Mouse (Mus musculus) layer of hippocampus, adult 18-20 months (tissue): ENCODE measurements around the gene Tbc1d30. TPM values are rescaled to one million over a fixed set of nuclear protein-coding genes. Genes with fewer than 3 reads are reported as not detected.

Experiments
- DNase-seq, 2 experiments: peaks; one replicate each; pipeline ENCODE4 v3.0.0; 2022; ENCODE audit warnings: low spot score in 2 of 2
- total RNA-seq, 2 experiments: library from RNA; stranded (reverse); gene quantifications; 2 replicates each; pipeline ENCODE4 v1.2.3; 2021

The Tbc1d30 gene
- total RNA-seq, 2 experiments from 2014 or later: 38.8 to 40.3 TPM

DNA sequence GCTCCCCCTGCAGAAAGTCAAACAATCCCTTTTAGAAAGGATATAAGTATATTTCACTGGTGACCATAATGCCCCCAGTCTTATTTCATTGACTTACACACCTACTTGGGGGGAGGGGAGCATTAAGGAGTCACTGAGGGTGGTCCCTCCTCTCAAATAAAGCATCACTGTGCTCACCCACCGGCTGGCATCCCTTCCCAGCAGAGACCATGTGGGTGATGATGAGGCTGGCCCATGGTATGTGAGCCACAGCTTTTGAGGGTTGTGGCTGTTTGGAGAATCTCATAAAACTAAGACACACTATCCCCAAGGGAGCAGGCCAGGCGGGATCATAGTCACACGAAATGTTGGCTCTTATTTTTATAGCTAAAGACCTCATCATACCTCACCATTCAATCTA, 116.6 kb downstream of the Tbc1d30 start:
- DNase-seq: no peak

DNA sequence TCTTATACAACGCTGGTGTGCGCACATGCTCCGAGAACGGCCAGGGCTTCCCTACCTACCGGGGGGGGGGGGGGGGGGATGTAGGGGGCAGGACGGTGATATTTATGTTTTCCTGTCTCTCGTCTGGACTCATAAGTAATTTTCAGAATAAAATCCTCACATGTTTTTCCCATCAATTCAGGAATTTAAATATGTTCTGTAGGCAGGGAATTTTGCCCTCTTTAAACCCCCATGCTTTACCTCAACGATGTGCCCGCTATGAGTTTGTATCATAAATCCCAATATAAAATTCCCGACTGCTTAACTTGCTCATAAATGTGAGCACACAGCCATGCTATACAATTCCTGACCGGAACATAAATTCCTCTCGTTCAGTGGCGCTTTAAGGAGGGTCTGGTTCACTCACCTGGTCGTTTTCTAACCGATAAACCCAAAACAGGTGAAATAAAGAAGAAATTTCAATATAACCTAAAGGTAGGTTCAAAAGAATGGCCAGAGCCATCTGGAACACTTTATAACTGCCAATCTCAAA, 122.6 kb downstream of the Tbc1d30 start:
- no peak for DNase-seq

GRCm38 (mm10) chr10:121227988-121228409, 123.1 kb downstream of the Tbc1d30 start:
- no peak for DNase-seq

GRCm38 (mm10) chr10:121227403-121227802, 123.7 kb downstream of the Tbc1d30 start:
- no peak for DNase-seq

GRCm38 (mm10) chr10:121225636-121226035, 125.4 kb downstream of the Tbc1d30 start:
- DNase-seq: no peak

- DNase-seq: no peak
Measured at GRCm38 (mm10) chr10:121222881-121223280, 128.2 kb downstream of the Tbc1d30 start.

GRCm38 (mm10) chr10:121218616-121219015, 132.5 kb downstream of the Tbc1d30 start:
- no peak for DNase-seq

DNA sequence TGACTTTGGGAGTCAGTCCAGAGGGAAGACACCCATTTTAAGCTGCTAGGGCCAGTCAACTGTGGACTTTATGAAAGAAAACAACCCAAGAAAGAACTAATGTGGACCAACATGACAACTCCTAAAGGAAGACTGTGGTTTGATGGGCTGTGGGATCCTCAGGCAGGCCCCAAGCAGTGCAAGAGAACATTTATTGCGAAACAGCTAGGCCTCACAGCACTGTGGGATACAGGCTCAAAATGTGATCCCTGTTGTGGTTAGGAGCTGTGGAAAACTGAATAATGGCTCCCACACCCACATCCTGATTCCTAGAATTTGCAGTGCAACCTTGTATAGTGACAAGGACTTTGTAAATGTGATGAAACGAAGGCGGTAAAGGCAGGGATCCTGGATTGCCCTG, 134.3 kb downstream of the Tbc1d30 start:
- no peak for DNase-seq

Other genes starting within 250 kb of the Tbc1d30 start
- gene Gns, start 13.8 kb upstream of the Tbc1d30 start, total RNA-seq: 10 to 100 TPM; 80.5 to 87.2 TPM
- 1 to 10 TPM; 9.6 to 9.8 TPM for gene Rassf3, start 125.1 kb upstream of the Tbc1d30 start, total RNA-seq
- gene Tbk1, start 235.5 kb upstream of the Tbc1d30 start, total RNA-seq: 10 to 100 TPM; 52.9 to 56.9 TPM